ENCODE assay signal across 8 mouse cellular contexts in the genomic region with DNA sequence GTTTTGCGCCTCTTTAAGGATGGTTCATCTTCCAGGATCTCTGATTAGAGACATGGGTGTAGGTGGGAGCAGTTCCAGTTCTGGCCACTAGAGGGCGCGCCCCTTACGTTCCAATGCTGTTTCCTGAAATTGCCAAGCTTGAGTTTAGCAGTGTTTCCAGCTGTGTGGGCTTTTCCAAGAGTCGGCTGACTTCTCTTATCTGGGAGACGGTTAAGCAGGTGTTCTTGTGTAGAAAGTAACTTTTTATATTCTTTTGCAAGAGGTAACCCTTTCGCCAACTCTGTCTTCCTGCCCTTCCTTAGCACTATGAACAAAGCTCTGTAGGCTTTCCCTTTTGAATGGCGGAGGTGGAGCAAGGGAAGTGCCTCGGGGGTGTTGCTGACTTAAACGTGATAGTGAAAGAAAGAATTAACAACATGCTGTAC. TPM values are rescaled to one million over a fixed set of nuclear protein-coding genes. Genes with fewer than 3 reads are reported as not detected.
A peak's percentile ranks its signal among the peaks of the same experiment; 100 is the strongest.
DNase-seq lines count a peak whose midpoint lies in the region; ATAC-seq lines count a peak whose summit lies in the region.

No protein-coding gene starts in this region.

- H3K4me3 ChIP-seq in embryonic facial prominence, embryonic 10.5 days = peak overlapping the region; percentile 40
- H3K4me3 ChIP-seq in intestine, embryonic 16.5 days (ENCODE audit: low read length) = peak overlapping the region; percentile 33
- H3K4me3 ChIP-seq in midbrain, embryonic 10.5 days = peak overlapping the region; percentile 24; the same call in 1 of the 2 replicates

- intact Hi-C loops in left cerebral cortex, postnatal 36 days (cut with DNase I) = loop anchor here (1.0 kb wide), 1 partner anchor 350 kb away; no protein-coding TSS in a partner anchor

- no peak overlapping the region for H3K27ac ChIP-seq in embryonic facial prominence, embryonic 10.5 days (replicated peaks)
- H3K27ac ChIP-seq in intestine, embryonic 16.5 days (ENCODE audit: low read length) = no peak overlapping the region
- H3K27ac ChIP-seq in midbrain, embryonic 10.5 days (replicated peaks) = no peak overlapping the region

- 0 out of 2 replicates have a peak, but pooled peaks cover 8% of the 10 kb centered on the region for H3K4me1 ChIP-seq in embryonic facial prominence, embryonic 10.5 days
- no peaks in the 10 kb centered on the region for H3K4me1 ChIP-seq in intestine, embryonic 16.5 days (ENCODE audit: control insufficient read depth, insufficient read depth, low read length)
- H3K4me1 ChIP-seq in midbrain, embryonic 10.5 days = peaks cover 6% of the 10 kb centered on the region

- 13% methylated on average over 10 of the region's 10 CpGs for WGBS in embryonic facial prominence, embryonic 10.5 days
- 13% methylated on average over 10 of the region's 10 CpGs for WGBS in intestine, embryonic 16.5 days
- 19% methylated on average over 10 of the region's 10 CpGs for WGBS in midbrain, embryonic 10.5 days

- ATAC-seq in intestine, embryonic 16.5 days = peak; percentile 85

- H3K9me3 ChIP-seq in embryonic facial prominence, embryonic 10.5 days = no peaks in the 10 kb centered on the region
- no peaks in the 10 kb centered on the region for H3K9me3 ChIP-seq in intestine, embryonic 16.5 days (ENCODE audit: control insufficient read depth, low read length)
- H3K9me3 ChIP-seq in midbrain, embryonic 10.5 days (replicated peaks) = no peaks in the 10 kb centered on the region

- H3K9ac ChIP-seq in intestine, embryonic 16.5 days (ENCODE audit: low read depth, low read length) = peak overlapping the region; percentile 14; the same call in 1 of the 2 replicates

- no peaks in the 10 kb centered on the region for H3K27me3 ChIP-seq in embryonic facial prominence, embryonic 10.5 days (replicated peaks; ENCODE audit: low read depth, poor library complexity, severe bottlenecking)
- no peaks in the 10 kb centered on the region for H3K27me3 ChIP-seq in intestine, embryonic 16.5 days (replicated peaks; ENCODE audit: control insufficient read depth, insufficient read depth, low read length)
- no peaks in the 10 kb centered on the region for H3K27me3 ChIP-seq in midbrain, embryonic 10.5 days (ENCODE audit: low read depth, poor library complexity, severe bottlenecking)

- peak; percentile 13 for DNase-seq in 3134 (ENCODE audit: extremely low read depth, insufficient read length, low spot score)
- DNase-seq in adrenal gland, postnatal 14 days = peak; percentile 86
- peak; percentile 85 for DNase-seq in embryonic facial prominence, embryonic 10.5 days (ENCODE audit: low spot score)
- DNase-seq in gastrocnemius, postnatal 4 days (ENCODE audit: low spot score in 2 of 2) = peak; percentile 57 to 75
- DNase-seq in left cerebral cortex, postnatal 36 days (ENCODE audit: low spot score in 2 of 2) = peak; percentile 75 to 80
- peak; percentile 83 for DNase-seq in midbrain, embryonic 10.5 days (ENCODE audit: low spot score)
- DNase-seq in right cerebral cortex, postnatal 4 days = peak; percentile 92

- H3K36me3 ChIP-seq in embryonic facial prominence, embryonic 10.5 days (replicated peaks) = peaks cover 33% of the 10 kb centered on the region
- H3K36me3 ChIP-seq in intestine, embryonic 16.5 days (ENCODE audit: control insufficient read depth, insufficient read depth, low read length) = peaks cover 4% of the 10 kb centered on the region; the same call in 1 of the 2 replicates
- peaks cover 31% of the 10 kb centered on the region for H3K36me3 ChIP-seq in midbrain, embryonic 10.5 days

- peak overlapping the region; percentile 43 for H3K4me2 ChIP-seq in intestine, embryonic 16.5 days (ENCODE audit: low read depth, low read length)

RNA-seq across cellular contexts. Expression of gene Tm2d3, which starts 13.9 kb away (rescaled TPM):
- 44.4 and 47.7 TPM in 2 replicates for total RNA-seq in adrenal gland, postnatal 14 days (2021)
- 74.0 and 76.6 TPM in 2 replicates for polyA plus RNA-seq in embryonic facial prominence, embryonic 10.5 days (2016; fragmentation: Nextera tagmentation; extraction: Ambion mirVana)
- 10 to 100 TPM; 16.2 to 22.0 TPM for total RNA-seq in gastrocnemius, postnatal 4 days (2021)
- polyA plus RNA-seq in intestine, embryonic 16.5 days (2015; fragmentation: Nextera tagmentation; extraction: Ambion mirVana) = 78.0 and 87.3 TPM in 2 replicates
- total RNA-seq in left cerebral cortex, postnatal 36 days (2021) = 10 to 100 TPM; 48.7 to 54.2 TPM
- 84.1 and 89.5 TPM in 2 replicates for polyA plus RNA-seq in midbrain, embryonic 10.5 days (2016; fragmentation: Nextera tagmentation; extraction: Ambion mirVana)

Comparison
In these comparisons a context has a peak if more than half of its experiments do, and no peak if none do; other contexts are left out.
1. DNase-seq: peak in every context shown above with its lines; median percentile 92 in right cerebral cortex, postnatal 4 days; 86 in adrenal gland, postnatal 14 days; 85 in embryonic facial prominence, embryonic 10.5 days; 83 in midbrain, embryonic 10.5 days; 78 in left cerebral cortex, postnatal 36 days; 66 in gastrocnemius, postnatal 4 days; 13 in 3134.